Mouse (Mus musculus) subcutaneous adipose tissue, adult 2 months (tissue): ENCODE results near the gene Akap12. TPM values are rescaled to one million over a fixed set of nuclear protein-coding genes. Genes with fewer than 3 reads are reported as not detected.

Source experiments
- polyA plus RNA-seq: library from polyadenylated mRNA; depleted of rRNA; stranded (reverse); fragments of >200 nt; gene quantifications from 2 replicates; pipeline ENCODE4 v1.2.3, GENCODE M21; 2012; ENCODE audit warnings: low replicate concordance; rRNA removed

Akap12 gene
- polyA plus RNA-seq = 21.0 and 35.1 TPM in 2 replicates

GRCm38 (mm10) chr10:4266041-4266930 lies at the start of gene Akap12:
Gene Akap12 (plus strand): TSS chr10:4266380.

GRCm38 (mm10) chr10:4387701-4388383 lies 121.7 kb downstream of the Akap12 start, which contains the start of gene Zbtb2:
Gene Zbtb2 (minus strand): TSS chr10:4388108.

Other genes starting within 250 kb of the Akap12 start
- gene Zbtb2, start 121.7 kb downstream of the Akap12 start, polyA plus RNA-seq = 6.0 and 10.9 TPM in 2 replicates
- gene Rmnd1, start 166.0 kb downstream of the Akap12 start, polyA plus RNA-seq = 34.2 and 50.3 TPM in 2 replicates
- 8.8 and 13.0 TPM in 2 replicates for gene Armt1, start 166.1 kb downstream of the Akap12 start, polyA plus RNA-seq
- 0.63 and 2.4 TPM in 2 replicates for gene Ccdc170, start 216.1 kb downstream of the Akap12 start, polyA plus RNA-seq